Mouse (Mus musculus): ENCODE results near the gene Asic3. TPM values are rescaled to one million over a fixed set of nuclear protein-coding genes. Genes with fewer than 3 reads are reported as not detected.
A peak's percentile ranks its signal among the peaks of the same experiment; 100 is the strongest.

Gene Asic3
- total and polyA plus RNA-seq, 2 experiments from 2014 or later = 0.08 TPM; not detected in 1

DNA sequence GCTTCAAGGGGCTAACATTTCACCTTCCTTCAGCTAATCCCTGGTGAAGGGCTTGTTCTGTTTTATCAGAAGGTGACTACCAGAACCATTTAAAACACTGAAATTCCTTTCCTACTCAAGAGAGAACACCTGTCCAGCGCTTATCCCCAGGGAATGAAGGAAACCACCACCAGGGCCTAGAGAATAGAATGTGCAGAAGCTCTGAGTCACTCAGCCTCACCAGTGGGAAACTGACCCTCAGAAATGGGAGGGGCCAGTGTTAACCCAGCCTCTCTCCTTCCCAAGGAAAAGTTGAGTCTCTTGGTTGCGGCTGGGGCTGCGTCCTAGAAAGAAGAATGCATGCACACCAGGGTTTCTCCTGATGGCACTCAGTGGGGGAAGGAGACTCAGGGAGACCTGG is 41.9 kb downstream of the Asic3 start:
- DNase-seq = no peak
- Histone ChIP-seq H3K9me3 (ENCODE audit: low read length) (no peaks in the 10 kb centered on the region), H3K27me3 (ENCODE audit: insufficient read depth, low read length) (no peaks in the 10 kb centered on the region), H3K9ac (no peak overlapping the region; the same call in 1 of the 2 replicates), H3K27ac (ENCODE audit: low read depth, low read length) (no peak overlapping the region), H3K36me3 (ENCODE audit: insufficient read depth) (no peaks in the 10 kb centered on the region), H3K4me3 (ENCODE audit: low read depth, low read length) (no peak overlapping the region), H3K4me2 (ENCODE audit: low read depth) (peak overlapping the region; percentile 0; the same call in 1 of the 2 replicates), H3K4me1 (ENCODE audit: insufficient read depth) (peaks cover 29% of the 10 kb centered on the region)
- ATAC-seq = no peak
- no peak for TF ChIP-seq CTCF (IDR thresholded peaks at IDR 0.05; ENCODE audit: low read depth)
- WGBS = 63% methylated on average over 3 of the region's 3 CpGs

DNA sequence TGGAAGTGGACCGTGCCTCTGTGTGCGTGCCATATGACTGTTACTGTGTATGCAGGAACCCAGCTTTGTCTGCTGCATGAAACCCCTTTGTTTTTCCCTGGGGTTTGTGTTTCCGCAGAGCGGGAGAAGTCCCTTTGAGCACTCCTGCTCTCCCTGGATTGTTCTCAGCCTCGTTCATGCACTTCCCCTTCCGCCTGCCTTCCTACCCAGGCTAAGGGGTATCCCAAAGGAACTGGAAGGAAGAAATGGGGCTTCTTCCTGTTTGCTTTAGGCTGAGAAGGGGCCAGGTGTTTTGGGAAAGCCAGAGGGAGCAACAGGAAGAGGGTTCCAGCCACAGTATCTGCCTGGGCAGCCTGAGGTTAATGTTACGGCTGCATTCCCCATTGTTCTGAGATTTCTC is 42.4 kb downstream of the Asic3 start:
- Histone ChIP-seq H3K9ac (0 out of 2 replicates have a peak overlapping the region, but pooled peaks have one; percentile 6), H3K27me3 (ENCODE audit: insufficient read depth, low read length) (no peaks in the 10 kb centered on the region), H3K27ac (ENCODE audit: low read depth, low read length) (no peak overlapping the region), H3K9me3 (ENCODE audit: low read length) (no peaks in the 10 kb centered on the region), H3K4me2 (ENCODE audit: low read depth) (0 out of 2 replicates have a peak overlapping the region, but pooled peaks have one; percentile 0), H3K36me3 (ENCODE audit: insufficient read depth) (no peaks in the 10 kb centered on the region), H3K4me1 (ENCODE audit: insufficient read depth) (peaks cover 29% of the 10 kb centered on the region), H3K4me3 (ENCODE audit: low read depth, low read length) (no peak overlapping the region)
- WGBS = 50% methylated on average over 7 of the region's 7 CpGs
- no peak for TF ChIP-seq CTCF (IDR thresholded peaks at IDR 0.05; ENCODE audit: low read depth)
- no peak for ATAC-seq
- no peak for DNase-seq

DNA sequence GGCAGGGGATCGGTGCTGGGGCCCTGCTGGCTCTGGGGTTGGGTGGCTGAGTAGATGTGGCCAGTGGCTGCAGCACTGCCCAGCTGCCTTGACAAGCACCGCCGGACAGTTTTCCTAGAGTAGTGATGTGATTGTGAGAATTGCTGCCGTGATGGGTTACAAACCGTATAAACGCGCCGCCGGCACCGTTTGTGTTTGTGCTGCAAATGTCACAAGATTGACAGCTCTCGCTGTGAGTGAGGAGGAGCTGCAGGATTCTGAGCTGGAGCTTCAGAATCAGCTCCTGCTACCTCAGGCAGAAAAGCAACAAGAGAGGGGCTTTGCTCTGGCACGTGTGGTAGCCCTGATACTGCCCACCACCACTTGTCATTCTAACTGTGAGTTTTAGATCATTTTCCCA is 53.6 kb downstream of the Asic3 start:
- no peak for TF ChIP-seq CTCF (IDR thresholded peaks at IDR 0.05; ENCODE audit: low read depth)
- DNase-seq = no peak
- WGBS = 28% methylated on average over 12 of the region's 12 CpGs
- Histone ChIP-seq H3K4me3 (ENCODE audit: low read depth, low read length) (no peak overlapping the region), H3K4me1 (ENCODE audit: insufficient read depth) (no peaks in the 10 kb centered on the region), H3K9me3 (ENCODE audit: low read length) (no peaks in the 10 kb centered on the region), H3K9ac (no peak overlapping the region), H3K36me3 (ENCODE audit: insufficient read depth) (no peaks in the 10 kb centered on the region), H3K27me3 (ENCODE audit: insufficient read depth, low read length) (no peaks in the 10 kb centered on the region), H3K4me2 (ENCODE audit: low read depth) (0 out of 2 replicates have a peak overlapping the region, but pooled peaks have one; percentile 13), H3K27ac (ENCODE audit: low read depth, low read length) (no peak overlapping the region)
- no peak for ATAC-seq

Other genes with a start within 250 kb of the Asic3 start
- gene Nupl2, start 248.4 kb upstream of the Asic3 start, total RNA-seq (2014; rRNA removed) = 9.2 and 11.0 TPM in 2 replicates
- gene Nupl2, start 248.4 kb upstream of the Asic3 start, polyA plus RNA-seq (2015; fragmentation: Nextera tagmentation; extraction: Ambion mirVana) = 7.4 and 8.9 TPM in 2 replicates
- 13.5 and 21.2 TPM in 2 replicates for gene Kcnh2, start 61.8 kb upstream of the Asic3 start, total RNA-seq (2014; rRNA removed)
- 4.7 and 6.8 TPM in 2 replicates for gene Kcnh2, start 61.8 kb upstream of the Asic3 start, polyA plus RNA-seq (2015; fragmentation: Nextera tagmentation; extraction: Ambion mirVana)
- gene Nos3, start 48.6 kb upstream of the Asic3 start, total RNA-seq (2014; rRNA removed) = 6.1 and 8.3 TPM in 2 replicates
- gene Nos3, start 48.6 kb upstream of the Asic3 start, polyA plus RNA-seq (2015; fragmentation: Nextera tagmentation; extraction: Ambion mirVana) = 6.3 and 6.8 TPM in 2 replicates
- 8.0 and 9.5 TPM in 2 replicates for gene Atg9b, start 21.2 kb upstream of the Asic3 start, total RNA-seq (2014; rRNA removed)
- gene Atg9b, start 21.2 kb upstream of the Asic3 start, polyA plus RNA-seq (2015; fragmentation: Nextera tagmentation; extraction: Ambion mirVana) = 3.4 and 5.1 TPM in 2 replicates
- 58.2 and 64.1 TPM in 2 replicates for gene Abcb8, start 19.7 kb upstream of the Asic3 start, total RNA-seq (2014; rRNA removed)
- gene Abcb8, start 19.7 kb upstream of the Asic3 start, polyA plus RNA-seq (2015; fragmentation: Nextera tagmentation; extraction: Ambion mirVana) = 38.7 and 44.6 TPM in 2 replicates
- gene Cdk5, start 10.1 kb downstream of the Asic3 start, total RNA-seq (2014; rRNA removed) = 83.3 and 93.8 TPM in 2 replicates
- gene Cdk5, start 10.1 kb downstream of the Asic3 start, polyA plus RNA-seq (2015; fragmentation: Nextera tagmentation; extraction: Ambion mirVana) = 156 and 165 TPM in 2 replicates
- gene Slc4a2, start 10.4 kb downstream of the Asic3 start, total RNA-seq (2014; rRNA removed) = 21.4 and 31.9 TPM in 2 replicates
- gene Slc4a2, start 10.4 kb downstream of the Asic3 start, polyA plus RNA-seq (2015; fragmentation: Nextera tagmentation; extraction: Ambion mirVana) = 9.7 and 13.9 TPM in 2 replicates
- gene Fastk, start 31.9 kb downstream of the Asic3 start, total RNA-seq (2014; rRNA removed) = 87.0 and 132 TPM in 2 replicates
- gene Fastk, start 31.9 kb downstream of the Asic3 start, polyA plus RNA-seq (2015; fragmentation: Nextera tagmentation; extraction: Ambion mirVana) = 88.7 and 91.9 TPM in 2 replicates
- gene Tmub1, start 34.5 kb downstream of the Asic3 start, total RNA-seq (2014; rRNA removed) = 34.3 and 47.2 TPM in 2 replicates
- gene Tmub1, start 34.5 kb downstream of the Asic3 start, polyA plus RNA-seq (2015; fragmentation: Nextera tagmentation; extraction: Ambion mirVana) = 54.8 and 56.7 TPM in 2 replicates
- 270 and 296 TPM in 2 replicates for gene Agap3, start 38.8 kb downstream of the Asic3 start, total RNA-seq (2014; rRNA removed)
- 136 and 140 TPM in 2 replicates for gene Agap3, start 38.8 kb downstream of the Asic3 start, polyA plus RNA-seq (2015; fragmentation: Nextera tagmentation; extraction: Ambion mirVana)
- gene Gbx1, start 113.8 kb downstream of the Asic3 start, total RNA-seq (2014; rRNA removed) = 2.3 and 4.8 TPM in 2 replicates
- gene Gbx1, start 113.8 kb downstream of the Asic3 start, polyA plus RNA-seq (2015; fragmentation: Nextera tagmentation; extraction: Ambion mirVana) = 0.91 and 1.3 TPM in 2 replicates
- gene Asb10, start 127.6 kb downstream of the Asic3 start, total RNA-seq (2014; rRNA removed) = 0.43 TPM in 1 of 2 replicates, not detected in the other
- gene Asb10, start 127.6 kb downstream of the Asic3 start, polyA plus RNA-seq (2015; fragmentation: Nextera tagmentation; extraction: Ambion mirVana) = 0.21 and 0.22 TPM in 2 replicates
- gene 4931409K22Rik, start 143.4 kb downstream of the Asic3 start, total RNA-seq (2014; rRNA removed) = not detected in 2 replicates
- gene 4931409K22Rik, start 143.4 kb downstream of the Asic3 start, polyA plus RNA-seq (2015; fragmentation: Nextera tagmentation; extraction: Ambion mirVana) = 0.11 TPM in 1 of 2 replicates, not detected in the other
- 59.8 and 66.2 TPM in 2 replicates for gene Abcf2, start 164.1 kb downstream of the Asic3 start, total RNA-seq (2014; rRNA removed)
- gene Abcf2, start 164.1 kb downstream of the Asic3 start, polyA plus RNA-seq (2015; fragmentation: Nextera tagmentation; extraction: Ambion mirVana) = 73.7 and 80.8 TPM in 2 replicates
- 25.0 and 33.5 TPM in 2 replicates for gene Chpf2, start 173.3 kb downstream of the Asic3 start, total RNA-seq (2014; rRNA removed)
- 18.7 and 21.3 TPM in 2 replicates for gene Chpf2, start 173.3 kb downstream of the Asic3 start, polyA plus RNA-seq (2015; fragmentation: Nextera tagmentation; extraction: Ambion mirVana)
- gene Smarcd3, start 211.0 kb downstream of the Asic3 start, total RNA-seq (2014; rRNA removed) = 265 and 272 TPM in 2 replicates
- gene Smarcd3, start 211.0 kb downstream of the Asic3 start, polyA plus RNA-seq (2015; fragmentation: Nextera tagmentation; extraction: Ambion mirVana) = 162 and 168 TPM in 2 replicates